Mouse (Mus musculus) heart, embryonic 15.5 days (tissue): Measurements from ENCODE around the gene Plekhs1. TPM values are rescaled to one million over a fixed set of nuclear protein-coding genes. Genes with fewer than 3 reads are reported as not detected.
"Not testable (repeated sequence)": the region's sequence is repeated elsewhere in the genome, so short reads cannot be mapped to it uniquely, and the experiment has no call there.

ENCODE experiments used
- ATAC-seq: fragments of 200-750 bp; cut with Nextera tagmentation; replicated peaks from 2 replicates; pipeline ENCODE4 v1.8.0; 2017; ENCODE audit warnings: low read depth, moderate TSS enrichment; ENCODE audit not compliant: insufficient number of reproducible peaks, insufficient read depth, low FRiP score
- H3K27ac ChIP-seq: fragments of 300-500 bp; sonication (generic); 2 replicates; pipeline ENCODE4 v1.5.1; 2015; ENCODE audit warnings: mild to moderate bottlenecking, inconsistent platforms
- H3K27me3 ChIP-seq: fragments of 300-500 bp; sonication (generic); 2 replicates; pipeline ENCODE4 v1.6.1; 2015; ENCODE audit warnings: inconsistent platforms
- H3K36me3 ChIP-seq: fragments of 300-500 bp; sonication (generic); 2 replicates; pipeline ENCODE4 v1.6.1; 2015; ENCODE audit warnings: mild to moderate bottlenecking, inconsistent platforms
- H3K4me1 ChIP-seq: fragments of 300-500 bp; sonication (generic); replicated peaks from 2 replicates; pipeline ENCODE4 v1.6.1; 2015; ENCODE audit warnings: inconsistent platforms
- H3K4me2 ChIP-seq: fragments of 300-500 bp; sonication (generic); 2 replicates; pipeline ENCODE4 v1.6.1; 2015; ENCODE audit warnings: inconsistent platforms, mild to moderate bottlenecking, moderate library complexity
- H3K4me3 ChIP-seq: fragments of 300-500 bp; sonication (generic); 2 replicates; pipeline ENCODE4 v1.5.1; 2015; ENCODE audit warnings: mild to moderate bottlenecking, inconsistent platforms
- H3K9ac ChIP-seq: fragments of 300-500 bp; sonication (generic); 2 replicates; pipeline ENCODE4 v1.6.1; 2015; ENCODE audit warnings: mild to moderate bottlenecking, inconsistent platforms
- H3K9me3 ChIP-seq: fragments of 300-500 bp; sonication (generic); replicated peaks from 2 replicates; pipeline ENCODE4 v1.6.1; 2016; ENCODE audit warnings: inconsistent platforms
- WGBS: fragments of 180-500 bp; shearing (Covaris S2); methylation state at CpG from one replicate; pipeline ENCODE4 v1.1.7; 2015; ENCODE audit warnings: mixed read lengths; 5-methylcytosine and 5-hydroxymethylcytosine counted together
- polyA plus RNA-seq: library from polyadenylated mRNA; unstranded; fragments of >200 nt; fragmentation: Nextera tagmentation; extraction: Ambion mirVana; gene quantifications from 2 replicates; pipeline ENCODE4 v1.2.1, GENCODE M21; 2015

Plekhs1 gene
- polyA plus RNA-seq, 1 experiment from 2014 or later = 0.08 TPM

- not testable (repeated sequence) for H3K27me3 ChIP-seq, H3K4me3 ChIP-seq, H3K36me3 ChIP-seq, H3K9me3 ChIP-seq, H3K4me2 ChIP-seq, ATAC-seq, H3K9ac ChIP-seq, H3K27ac ChIP-seq
- peaks cover 13% of the 10 kb centered on the region for H3K4me1 ChIP-seq
- WGBS = no CpG with 5 or more reads among the region's 11 CpGs
Observed at GRCm38 (mm10) chr19:56530529-56530928, 69.1 kb downstream of the Plekhs1 start.

GRCm38 (mm10) chr19:56531251-56531650 lies 69.8 kb downstream of the Plekhs1 start:
- no peak for ATAC-seq
- Histone ChIP-seq H3K36me3 (peaks cover 4% of the 10 kb centered on the region; the same call in 1 of the 2 replicates), H3K27me3 (no peaks in the 10 kb centered on the region), H3K4me2 (no peak overlapping the region), H3K4me1 (peaks cover 13% of the 10 kb centered on the region), H3K27ac (no peak overlapping the region), H3K9me3 (no peaks in the 10 kb centered on the region), H3K4me3 (no peak overlapping the region), H3K9ac (no peak overlapping the region)
- 81% methylated on average over 12 of the region's 12 CpGs for WGBS

DNA sequence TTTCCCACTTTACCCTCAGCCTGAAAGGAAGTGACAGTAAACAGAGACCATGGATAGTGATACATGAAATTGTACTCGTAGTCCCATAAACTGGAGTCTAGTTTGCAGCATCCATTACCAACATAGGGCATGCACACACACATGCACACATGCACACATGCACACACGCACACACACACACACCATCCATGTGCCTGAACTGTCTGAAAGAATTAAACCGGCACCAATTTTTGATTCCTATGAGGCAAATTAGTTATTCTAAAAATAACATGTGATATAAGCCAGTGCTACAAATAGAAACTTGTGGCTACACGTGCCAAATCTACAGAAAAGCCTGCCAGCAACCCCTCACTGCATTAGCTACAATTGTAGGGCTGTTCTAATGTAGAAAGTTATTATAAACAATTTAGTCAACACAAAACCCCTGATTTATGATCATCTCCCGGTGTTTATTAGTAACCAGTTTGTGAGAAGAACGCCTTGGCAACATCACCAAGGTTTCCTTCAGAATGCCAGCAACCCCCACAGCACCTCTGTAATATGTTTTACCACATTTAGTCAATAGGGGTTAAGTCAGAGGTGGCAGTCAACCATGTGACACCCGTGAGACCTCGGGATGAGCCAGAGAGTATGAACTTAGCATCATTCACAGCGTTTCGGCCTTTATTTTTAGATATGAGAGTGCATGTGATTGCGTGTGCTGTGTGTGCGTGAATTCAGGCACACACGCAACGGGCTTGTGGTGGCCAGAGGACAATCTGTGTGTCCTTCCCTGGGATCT lies 72.0 kb downstream of the Plekhs1 start:
- H3K27me3 ChIP-seq = no peaks in the 10 kb centered on the region
- peak overlapping the region; percentile 14; the same call in 1 of the 2 replicates for H3K4me2 ChIP-seq
- H3K4me1 ChIP-seq = peaks cover 13% of the 10 kb centered on the region
- H3K27ac ChIP-seq = peak overlapping the region; percentile 78
- 65% methylated on average over 14 of the region's 14 CpGs for WGBS
- H3K4me3 ChIP-seq = no peak overlapping the region
- H3K9me3 ChIP-seq = no peaks in the 10 kb centered on the region
- ATAC-seq = no peak
- H3K9ac ChIP-seq = no peak overlapping the region
- H3K36me3 ChIP-seq = peaks cover 8% of the 10 kb centered on the region; the same call in 1 of the 2 replicates

- Histone ChIP-seq H3K9ac (no peak overlapping the region), H3K4me1 (peaks cover 13% of the 10 kb centered on the region), H3K4me2 (no peak overlapping the region), H3K27ac (no peak overlapping the region), H3K36me3 (peaks cover 12% of the 10 kb centered on the region), H3K9me3 (no peaks in the 10 kb centered on the region), H3K4me3 (no peak overlapping the region), H3K27me3 (no peaks in the 10 kb centered on the region)
- WGBS = 80% methylated on average over 3 of the region's 3 CpGs
- no peak for ATAC-seq
Observed at GRCm38 (mm10) chr19:56534337-56534736, 72.9 kb downstream of the Plekhs1 start.

DNA sequence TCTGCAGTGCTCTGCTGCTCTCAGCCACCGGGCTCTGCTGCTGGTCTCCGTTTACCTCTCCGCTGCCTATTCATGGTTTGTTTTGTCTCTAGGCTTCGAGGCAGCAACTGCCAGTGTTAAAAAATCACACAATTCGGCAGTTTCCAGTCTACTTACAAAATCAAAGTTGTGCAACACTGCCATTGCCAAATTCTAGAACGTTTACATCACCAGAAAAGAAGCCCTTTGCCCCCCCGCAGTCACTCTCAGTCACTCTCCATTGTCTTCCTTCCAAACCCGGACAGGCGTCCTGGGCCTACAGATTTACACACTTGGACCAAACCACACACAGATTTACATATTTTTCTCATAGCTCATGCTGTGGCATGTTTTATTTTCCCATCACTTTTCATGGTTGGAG lies 73.6 kb downstream of the Plekhs1 start:
- Histone ChIP-seq H3K36me3 (peaks cover 12% of the 10 kb centered on the region), H3K27me3 (no peaks in the 10 kb centered on the region), H3K27ac (no peak overlapping the region), H3K4me2 (no peak overlapping the region), H3K4me3 (no peak overlapping the region), H3K4me1 (peaks cover 13% of the 10 kb centered on the region), H3K9ac (no peak overlapping the region), H3K9me3 (no peaks in the 10 kb centered on the region)
- ATAC-seq = no peak
- WGBS = 73% methylated on average over 9 of the region's 9 CpGs

DNA sequence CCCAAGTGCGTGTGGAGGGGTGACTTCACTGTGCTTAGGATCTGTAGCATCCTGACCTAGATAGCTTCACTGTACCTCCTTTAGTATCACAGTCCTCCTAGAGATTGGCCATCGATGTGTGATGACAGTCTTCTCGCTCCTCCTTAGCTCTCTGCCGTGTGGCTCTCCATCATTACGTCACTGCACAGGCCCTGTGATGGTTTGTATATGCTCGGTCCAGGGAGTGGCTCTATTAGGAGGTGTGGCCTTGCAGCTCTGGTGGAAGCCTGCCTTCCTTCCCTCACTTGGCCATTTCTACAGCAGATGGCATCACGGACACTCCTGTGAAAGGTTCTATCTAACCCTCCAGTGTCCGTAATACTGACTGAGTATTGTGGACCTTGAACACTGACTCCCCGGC lies 74.3 kb downstream of the Plekhs1 start:
- H3K27me3 ChIP-seq = no peaks in the 10 kb centered on the region
- H3K27ac ChIP-seq = no peak overlapping the region
- no peaks in the 10 kb centered on the region for H3K9me3 ChIP-seq
- peaks cover 17% of the 10 kb centered on the region for H3K36me3 ChIP-seq
- H3K4me2 ChIP-seq = no peak overlapping the region
- no peak overlapping the region for H3K9ac ChIP-seq
- 87% methylated on average over 9 of the region's 9 CpGs for WGBS
- H3K4me1 ChIP-seq = peaks cover 13% of the 10 kb centered on the region
- no peak overlapping the region for H3K4me3 ChIP-seq
- ATAC-seq = no peak

Other genes with a start within 250 kb of the Plekhs1 start
- gene Habp2, start 174.5 kb upstream of the Plekhs1 start, polyA plus RNA-seq = 2.4 TPM in 2 replicates
- gene Nrap, start 71.6 kb upstream of the Plekhs1 start, polyA plus RNA-seq = 37.8 and 43.0 TPM in 2 replicates
- gene Casp7, start 64.5 kb upstream of the Plekhs1 start, polyA plus RNA-seq = 25.6 and 28.4 TPM in 2 replicates
- 13.9 and 14.3 TPM in 2 replicates for gene Dclre1a, start 86.6 kb downstream of the Plekhs1 start, polyA plus RNA-seq
- gene Nhlrc2, start 86.6 kb downstream of the Plekhs1 start, polyA plus RNA-seq = 14.4 and 14.9 TPM in 2 replicates